Mouse (Mus musculus): ENCODE results near the gene Tcte2. TPM values are rescaled to one million over a fixed set of nuclear protein-coding genes. Genes with fewer than 3 reads are reported as not detected.

The Tcte2 gene
- polyA plus RNA-seq, 1 experiment from 2014 or later: 3.9 TPM

DNA sequence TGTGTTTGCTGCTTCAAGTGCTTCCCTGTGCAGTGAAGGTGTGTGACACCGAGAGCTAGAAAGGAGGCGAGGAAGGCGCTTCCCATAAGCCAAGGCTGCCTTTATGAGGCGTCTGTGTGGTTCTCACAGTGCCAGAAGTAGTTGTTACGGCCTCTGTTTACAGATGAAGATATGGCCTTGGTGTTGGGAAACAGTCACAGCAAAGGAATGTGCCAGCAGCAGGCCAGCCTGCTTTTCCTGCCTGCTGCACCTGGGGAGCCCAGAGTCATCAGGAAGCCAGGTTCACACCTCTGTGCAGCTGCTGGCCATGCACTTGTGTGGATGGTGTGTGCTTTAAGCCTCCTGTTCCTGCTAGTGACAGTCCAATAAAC is 17.9 kb downstream of the Tcte2 start:
- H3K27ac ChIP-seq: peak overlapping the region; percentile 74
- peak; percentile 88 for ATAC-seq
- no peaks in the 10 kb centered on the region for H3K27me3 ChIP-seq (replicated peaks)
- H3K4me2 ChIP-seq (replicated peaks): no peak overlapping the region; the same call in 1 of the 2 replicates
- H3K36me3 ChIP-seq: no peaks in the 10 kb centered on the region
- H3K4me1 ChIP-seq (replicated peaks): peaks cover 25% of the 10 kb centered on the region
- WGBS: 23% methylated on average over 5 of the region's 5 CpGs
- no peak overlapping the region for H3K4me3 ChIP-seq (replicated peaks)
- H3K9ac ChIP-seq: no peak overlapping the region
- no peaks in the 10 kb centered on the region for H3K9me3 ChIP-seq

DNA sequence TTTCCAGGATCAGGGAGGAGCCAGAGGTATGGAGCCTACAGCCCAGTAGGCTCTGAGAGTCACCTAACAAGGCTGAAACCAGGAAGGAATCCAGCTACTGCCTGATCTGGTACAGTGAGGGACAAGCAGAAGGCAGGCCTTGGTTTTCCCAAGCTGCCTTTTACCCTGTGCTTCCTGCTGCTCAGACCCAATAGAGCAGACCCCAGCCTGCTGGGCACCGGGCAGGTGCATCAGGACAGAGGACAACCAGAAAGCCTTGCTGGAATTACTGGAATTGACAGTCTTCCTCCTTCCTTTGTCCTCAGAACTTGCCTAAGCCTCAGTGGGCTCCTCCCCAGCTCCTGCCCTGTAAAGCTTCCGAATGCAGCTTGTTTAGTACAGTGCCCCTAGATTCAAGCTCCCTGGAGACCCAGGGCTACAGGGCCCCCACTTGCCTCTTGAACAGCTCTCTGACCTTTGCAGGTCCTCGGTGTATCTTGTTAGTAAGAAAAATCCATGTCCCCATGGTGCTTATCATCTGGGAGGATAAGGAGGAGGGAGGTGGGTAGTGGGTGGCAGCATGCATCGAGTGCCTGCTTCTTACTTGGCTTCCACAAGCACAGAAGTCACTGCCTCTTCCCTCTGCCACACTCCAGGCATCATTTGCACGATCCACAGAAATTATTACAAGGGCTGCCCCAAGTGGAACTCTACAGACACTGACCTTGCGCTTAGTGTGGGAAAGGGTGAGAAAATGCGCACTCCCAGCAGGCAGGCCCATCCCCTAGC is 18.5 kb downstream of the Tcte2 start:
- H3K36me3 ChIP-seq: no peaks in the 10 kb centered on the region
- WGBS: 33% methylated on average over 7 of the region's 7 CpGs
- H3K27ac ChIP-seq: peak overlapping the region; percentile 74
- H3K9me3 ChIP-seq: no peaks in the 10 kb centered on the region
- H3K4me1 ChIP-seq (replicated peaks): peaks cover 25% of the 10 kb centered on the region
- peak overlapping the region; percentile 1; the same call in 1 of the 2 replicates for H3K4me2 ChIP-seq (replicated peaks)
- no peak overlapping the region for H3K9ac ChIP-seq
- H3K27me3 ChIP-seq (replicated peaks): no peaks in the 10 kb centered on the region
- no peak overlapping the region for H3K4me3 ChIP-seq (replicated peaks)
- ATAC-seq: peak; percentile 40

DNA sequence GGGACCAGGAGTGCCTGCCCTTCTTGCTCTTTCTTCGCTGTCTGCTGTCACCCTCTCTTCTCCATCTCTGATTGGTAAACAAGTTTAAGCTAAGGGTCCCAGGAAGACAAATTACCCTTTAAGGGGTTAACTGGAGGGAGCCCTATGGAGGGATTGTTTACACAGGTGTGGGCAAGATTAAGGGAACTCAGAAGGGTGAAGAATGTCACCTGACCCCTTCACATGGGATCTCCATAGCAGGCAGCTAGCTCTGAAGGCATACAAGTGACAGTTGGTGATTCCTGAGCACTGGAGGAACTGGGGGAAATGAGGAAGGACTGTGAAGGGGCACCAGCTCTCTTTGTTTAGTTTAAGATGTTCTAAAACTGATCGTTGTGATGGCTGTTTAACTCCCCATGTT is 19.3 kb downstream of the Tcte2 start:
- Histone ChIP-seq H3K4me3 (replicated peaks) (no peak overlapping the region), H3K4me1 (replicated peaks) (peaks cover 25% of the 10 kb centered on the region), H3K9me3 (no peaks in the 10 kb centered on the region), H3K36me3 (no peaks in the 10 kb centered on the region), H3K27me3 (replicated peaks) (no peaks in the 10 kb centered on the region), H3K4me2 (replicated peaks) (no peak overlapping the region), H3K9ac (no peak overlapping the region), H3K27ac (no peak overlapping the region)
- WGBS: 23% methylated on average over 2 of the region's 2 CpGs
- ATAC-seq: no peak; the same call in 1 of the 2 replicates

DNA sequence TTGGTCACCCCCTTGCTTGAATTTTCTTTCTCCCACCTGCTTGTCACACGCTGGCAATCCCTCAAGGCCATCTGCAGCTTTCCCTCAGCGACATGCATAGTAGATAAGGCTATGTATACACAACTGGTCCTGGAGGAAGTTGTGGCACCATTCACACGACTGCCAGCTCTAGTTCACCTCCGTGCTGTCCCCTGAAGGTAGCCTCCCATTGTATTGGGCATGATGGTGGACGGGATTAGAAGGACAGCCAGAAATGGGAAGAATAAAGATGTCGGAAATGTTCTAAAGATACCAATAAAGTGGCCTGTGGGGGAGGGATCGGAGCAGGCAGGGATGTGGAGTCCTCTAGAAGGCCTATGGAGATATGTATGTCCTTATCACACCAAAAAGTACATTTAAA is 20.0 kb downstream of the Tcte2 start:
- Histone ChIP-seq H3K27ac (no peak overlapping the region), H3K4me3 (replicated peaks) (no peak overlapping the region), H3K36me3 (no peaks in the 10 kb centered on the region), H3K9me3 (no peaks in the 10 kb centered on the region), H3K27me3 (replicated peaks) (no peaks in the 10 kb centered on the region), H3K4me2 (replicated peaks) (no peak overlapping the region), H3K9ac (no peak overlapping the region), H3K4me1 (replicated peaks) (peaks cover 25% of the 10 kb centered on the region)
- WGBS: 62% methylated on average over 7 of the region's 7 CpGs
- ATAC-seq: no peak

DNA sequence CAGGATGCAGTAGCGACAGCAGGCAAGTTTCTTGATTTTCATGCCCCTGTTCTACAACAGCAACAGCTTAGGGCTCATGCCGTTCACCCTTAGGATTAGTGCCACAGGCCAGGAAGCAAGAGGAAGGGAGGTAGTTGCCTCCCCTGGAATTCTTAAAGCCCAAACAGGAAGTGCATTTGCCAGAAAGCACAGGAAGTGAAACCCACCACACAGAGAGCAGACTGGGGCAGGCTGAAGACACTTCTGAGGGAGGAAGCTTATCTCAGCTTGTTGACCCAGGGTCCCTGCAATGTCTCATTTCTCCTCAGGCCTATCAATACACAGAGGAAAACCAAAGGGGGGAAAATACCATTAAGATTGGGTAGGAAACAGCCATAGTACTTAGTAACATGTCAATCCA is 20.8 kb downstream of the Tcte2 start:
- no peaks in the 10 kb centered on the region for H3K36me3 ChIP-seq
- H3K9me3 ChIP-seq: no peaks in the 10 kb centered on the region
- H3K27me3 ChIP-seq (replicated peaks): no peaks in the 10 kb centered on the region
- no peak overlapping the region for H3K4me2 ChIP-seq (replicated peaks)
- H3K4me1 ChIP-seq (replicated peaks): peaks cover 28% of the 10 kb centered on the region
- peak overlapping the region; percentile 52 for H3K27ac ChIP-seq
- 29% methylated on average over 2 of the region's 2 CpGs for WGBS
- H3K4me3 ChIP-seq (replicated peaks): no peak overlapping the region
- H3K9ac ChIP-seq: no peak overlapping the region
- no peak for ATAC-seq

DNA sequence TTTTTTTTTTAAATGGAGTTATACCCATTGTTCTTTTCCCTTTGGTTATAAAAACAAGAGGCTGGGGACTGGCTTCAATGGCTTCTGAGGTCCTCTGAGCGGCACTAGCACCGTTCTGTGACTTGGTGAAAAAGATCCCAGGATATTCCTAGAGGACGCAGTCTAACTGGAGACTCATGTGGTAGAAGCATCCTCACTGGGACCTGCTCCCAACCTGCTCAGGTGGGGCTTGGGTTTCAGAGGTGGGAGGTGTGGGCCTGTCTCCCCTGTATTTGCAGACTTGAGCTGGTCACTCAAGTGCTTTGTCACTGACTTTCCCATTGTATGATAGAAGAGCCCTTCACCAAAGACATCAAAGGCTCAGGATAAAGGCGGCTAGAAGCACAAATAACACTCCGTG is 21.6 kb downstream of the Tcte2 start:
- H3K27me3 ChIP-seq (replicated peaks): no peaks in the 10 kb centered on the region
- 76% methylated on average over 5 of the region's 5 CpGs for WGBS
- no peak overlapping the region for H3K27ac ChIP-seq
- peaks cover 25% of the 10 kb centered on the region for H3K4me1 ChIP-seq (replicated peaks)
- no peak overlapping the region for H3K4me2 ChIP-seq (replicated peaks)
- no peak overlapping the region for H3K9ac ChIP-seq
- no peaks in the 10 kb centered on the region for H3K9me3 ChIP-seq
- H3K4me3 ChIP-seq (replicated peaks): no peak overlapping the region
- no peak for ATAC-seq
- H3K36me3 ChIP-seq: no peaks in the 10 kb centered on the region

DNA sequence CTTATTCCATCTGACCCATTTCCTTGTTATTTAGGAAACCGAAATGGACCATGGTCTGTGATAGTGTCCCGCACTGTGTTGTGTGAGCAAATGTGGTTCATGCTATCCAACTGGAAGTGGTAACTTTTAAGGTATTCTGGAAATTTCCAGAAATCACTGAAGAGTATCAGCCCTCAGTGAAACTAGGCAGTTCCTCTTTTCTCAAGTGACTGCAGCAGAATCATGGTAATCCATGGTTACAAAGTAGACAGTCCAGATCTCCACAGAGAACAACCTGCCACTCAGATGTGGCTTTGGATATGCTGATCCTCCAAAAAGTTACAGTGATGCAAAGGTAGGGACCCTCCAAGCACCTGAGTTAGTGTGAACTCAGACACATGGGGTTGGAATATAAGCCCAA is 22.7 kb downstream of the Tcte2 start:
- no peak overlapping the region for H3K27ac ChIP-seq
- no peak for ATAC-seq
- WGBS: 89% methylated on average over 2 of the region's 2 CpGs

DNA sequence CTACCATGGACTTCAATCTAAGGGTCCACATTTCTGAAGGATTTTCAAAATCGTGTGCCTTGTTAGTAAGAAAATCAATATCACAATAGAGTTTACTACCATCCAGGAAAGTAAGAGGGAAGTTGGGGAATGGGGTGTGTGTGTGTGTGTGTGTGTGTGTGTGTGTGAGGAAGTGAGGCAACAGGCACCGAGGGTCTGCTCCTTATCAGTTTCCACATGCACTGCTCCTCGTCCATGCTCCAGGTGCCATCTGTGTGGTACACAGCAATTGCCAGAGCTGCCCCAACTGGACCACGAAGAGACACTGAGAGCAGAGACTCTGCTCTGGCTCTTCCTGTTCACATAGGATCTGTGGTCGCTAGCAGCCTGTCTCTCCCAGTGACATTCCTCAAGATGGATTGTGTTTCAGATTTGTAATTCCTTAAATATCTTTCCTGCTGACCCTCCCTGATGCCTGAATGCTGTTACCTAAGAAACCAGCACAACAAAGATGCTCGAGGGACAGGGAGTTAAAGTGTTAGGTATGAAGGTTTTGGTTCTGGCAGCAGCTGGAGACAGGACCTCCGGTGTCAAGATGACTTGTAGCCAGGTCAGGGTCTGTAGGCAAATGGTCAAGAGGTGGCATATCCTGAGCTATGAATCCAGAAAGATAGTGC is 23.4 kb downstream of the Tcte2 start:
- peaks cover 12% of the 10 kb centered on the region for H3K4me1 ChIP-seq (replicated peaks)
- no peak overlapping the region; the same call in 1 of the 2 replicates for H3K27ac ChIP-seq
- no peak overlapping the region for H3K9ac ChIP-seq
- 47% methylated on average over 7 of the region's 7 CpGs for WGBS
- no peak overlapping the region for H3K4me3 ChIP-seq (replicated peaks)
- H3K4me2 ChIP-seq (replicated peaks): no peak overlapping the region
- no peak for ATAC-seq
- no peaks in the 10 kb centered on the region for H3K9me3 ChIP-seq
- H3K36me3 ChIP-seq: no peaks in the 10 kb centered on the region
- H3K27me3 ChIP-seq (replicated peaks): no peaks in the 10 kb centered on the region

More for the DNA sequence above, 22.7 kb downstream of the Tcte2 start:
- H3K36me3 ChIP-seq: no peaks in the 10 kb centered on the region
- no peak overlapping the region for H3K4me3 ChIP-seq (replicated peaks)
- H3K4me1 ChIP-seq (replicated peaks): peaks cover 19% of the 10 kb centered on the region
- no peaks in the 10 kb centered on the region for H3K9me3 ChIP-seq
- no peak overlapping the region for H3K9ac ChIP-seq
- no peaks in the 10 kb centered on the region for H3K27me3 ChIP-seq (replicated peaks)
- no peak overlapping the region for H3K4me2 ChIP-seq (replicated peaks)

DNA sequence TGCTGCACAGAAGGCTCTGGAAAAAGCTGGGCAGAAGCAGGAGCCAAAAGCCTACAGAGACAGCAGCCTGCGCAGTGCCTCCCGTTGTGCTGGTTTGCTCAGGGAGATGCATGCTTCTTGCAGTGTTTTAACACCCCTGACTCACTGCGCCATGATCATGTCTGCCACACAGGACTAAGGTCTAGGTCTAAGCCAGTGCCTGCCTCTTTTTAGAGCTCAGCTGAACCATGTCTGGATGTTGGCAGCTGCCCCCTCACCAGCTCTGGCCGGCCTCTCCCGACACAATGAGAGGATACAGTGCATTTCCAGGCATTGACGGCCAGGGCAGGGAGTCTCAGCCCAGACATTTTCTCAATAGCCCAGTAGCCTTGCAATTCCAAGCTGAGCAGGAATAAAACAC is 24.3 kb downstream of the Tcte2 start:
- no peaks in the 10 kb centered on the region for H3K27me3 ChIP-seq (replicated peaks)
- 59% methylated on average over 6 of the region's 6 CpGs for WGBS
- no peak overlapping the region for H3K4me2 ChIP-seq (replicated peaks)
- no peak for ATAC-seq
- H3K9ac ChIP-seq: no peak overlapping the region
- no peaks in the 10 kb centered on the region for H3K36me3 ChIP-seq
- H3K4me1 ChIP-seq (replicated peaks): peaks cover 9% of the 10 kb centered on the region
- H3K4me3 ChIP-seq (replicated peaks): no peak overlapping the region
- no peaks in the 10 kb centered on the region for H3K9me3 ChIP-seq
- H3K27ac ChIP-seq: no peak overlapping the region

DNA sequence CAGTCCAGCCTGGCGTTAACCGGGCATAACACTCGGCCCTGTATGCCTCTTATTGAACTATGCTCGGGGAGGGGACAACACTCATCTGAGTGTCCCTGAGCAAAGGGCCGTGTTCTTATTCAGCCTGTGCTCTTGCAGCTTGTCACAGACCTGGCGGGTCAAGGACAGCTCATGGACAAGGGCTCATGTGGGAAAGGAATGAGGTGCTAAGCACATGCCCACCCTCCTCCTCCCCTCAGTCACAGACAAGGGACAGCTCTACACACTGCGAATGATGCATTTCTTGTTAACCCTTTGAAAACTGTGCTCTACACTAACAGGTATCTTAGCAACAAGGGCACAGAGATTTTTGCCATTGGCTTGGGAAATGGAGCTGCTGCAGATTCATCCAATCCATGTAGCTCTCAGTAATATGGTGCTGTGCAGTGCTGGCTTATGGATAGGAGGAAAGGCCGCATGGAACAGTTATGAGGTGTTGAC is 25.8 kb downstream of the Tcte2 start:
- H3K9ac ChIP-seq: no peak overlapping the region
- peak; percentile 48; the same call in 1 of the 2 replicates for ATAC-seq
- H3K27me3 ChIP-seq (replicated peaks): no peaks in the 10 kb centered on the region
- H3K4me2 ChIP-seq (replicated peaks): no peak overlapping the region
- no peak overlapping the region for H3K27ac ChIP-seq
- WGBS: 68% methylated on average over 8 of the region's 8 CpGs
- no peak overlapping the region for H3K4me3 ChIP-seq (replicated peaks)
- H3K9me3 ChIP-seq: no peaks in the 10 kb centered on the region
- H3K4me1 ChIP-seq (replicated peaks): 0 out of 2 replicates have a peak, but pooled peaks cover 3% of the 10 kb centered on the region
- H3K36me3 ChIP-seq: no peaks in the 10 kb centered on the region

DNA sequence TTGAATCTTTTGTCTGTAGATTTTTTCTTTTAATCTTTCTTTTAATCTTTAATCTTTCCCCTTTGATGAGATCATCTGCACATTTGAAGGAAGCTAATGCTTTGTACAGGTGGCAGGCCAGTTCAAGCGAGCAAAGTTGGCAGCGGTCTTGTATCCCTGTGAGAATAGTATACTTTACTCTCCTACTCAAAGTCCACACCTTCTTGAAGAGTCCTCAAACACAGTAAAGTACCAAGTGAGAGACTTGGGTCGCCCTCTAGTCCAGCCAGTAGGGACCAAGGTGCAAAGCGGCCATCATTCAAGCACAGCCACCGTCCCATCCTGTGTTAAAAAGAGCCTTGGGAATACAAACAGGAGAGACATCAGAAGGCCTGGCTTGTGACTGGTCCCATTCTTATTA is 26.6 kb downstream of the Tcte2 start:
- ATAC-seq: no peak
- WGBS: 91% methylated on average over 5 of the region's 5 CpGs
- no peak overlapping the region for H3K4me3 ChIP-seq (replicated peaks)
- H3K27ac ChIP-seq: no peak overlapping the region
- no peaks in the 10 kb centered on the region for H3K27me3 ChIP-seq (replicated peaks)
- 0 out of 2 replicates have a peak, but pooled peaks cover 3% of the 10 kb centered on the region for H3K4me1 ChIP-seq (replicated peaks)
- no peak overlapping the region for H3K9ac ChIP-seq
- no peaks in the 10 kb centered on the region for H3K9me3 ChIP-seq
- H3K36me3 ChIP-seq: no peaks in the 10 kb centered on the region
- no peak overlapping the region for H3K4me2 ChIP-seq (replicated peaks)

DNA sequence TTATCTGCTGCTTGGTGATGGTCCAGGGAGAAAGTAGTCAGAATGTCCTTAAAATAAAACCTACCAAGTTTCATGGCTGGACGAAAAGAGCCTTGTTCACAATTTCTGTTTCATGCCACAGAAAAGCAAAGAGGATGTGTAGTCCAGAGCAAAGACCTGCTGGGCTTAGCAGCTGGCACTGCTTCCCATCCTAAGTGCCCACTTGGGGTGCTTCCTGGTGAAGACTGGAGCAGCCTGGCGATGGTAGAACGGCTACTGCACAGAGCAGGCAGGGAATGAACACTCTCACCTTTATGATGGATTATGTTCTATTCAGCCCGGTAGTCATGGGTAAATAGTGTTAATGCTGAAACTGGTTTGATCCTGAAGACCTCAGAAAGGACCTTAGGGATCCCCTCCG is 27.7 kb downstream of the Tcte2 start:
- Histone ChIP-seq H3K27me3 (replicated peaks) (no peaks in the 10 kb centered on the region), H3K9ac (no peak overlapping the region), H3K4me1 (replicated peaks) (0 out of 2 replicates have a peak, but pooled peaks cover 3% of the 10 kb centered on the region), H3K36me3 (no peaks in the 10 kb centered on the region), H3K9me3 (no peaks in the 10 kb centered on the region), H3K4me3 (replicated peaks) (no peak overlapping the region), H3K4me2 (replicated peaks) (no peak overlapping the region), H3K27ac (no peak overlapping the region)
- ATAC-seq: no peak
- 86% methylated on average over 5 of the region's 5 CpGs for WGBS
